Mouse (Mus musculus) lung, adult 18-20 months (tissue): Measurements from ENCODE around the gene Baiap2.

Experiments
- DNase-seq, 2 experiments: peaks; one replicate each; pipeline ENCODE4 v3.0.0; 2022; ENCODE audit warnings: mixed read lengths in 2 of 2

Baiap2 gene

GRCm38 (mm10) chr11:120046553-120047191, 104.1 kb downstream of the Baiap2 start, which contains the start of gene Aatk:
Gene Aatk (minus strand): TSS chr11:120047167.
- DNase-seq: no peak

DNA sequence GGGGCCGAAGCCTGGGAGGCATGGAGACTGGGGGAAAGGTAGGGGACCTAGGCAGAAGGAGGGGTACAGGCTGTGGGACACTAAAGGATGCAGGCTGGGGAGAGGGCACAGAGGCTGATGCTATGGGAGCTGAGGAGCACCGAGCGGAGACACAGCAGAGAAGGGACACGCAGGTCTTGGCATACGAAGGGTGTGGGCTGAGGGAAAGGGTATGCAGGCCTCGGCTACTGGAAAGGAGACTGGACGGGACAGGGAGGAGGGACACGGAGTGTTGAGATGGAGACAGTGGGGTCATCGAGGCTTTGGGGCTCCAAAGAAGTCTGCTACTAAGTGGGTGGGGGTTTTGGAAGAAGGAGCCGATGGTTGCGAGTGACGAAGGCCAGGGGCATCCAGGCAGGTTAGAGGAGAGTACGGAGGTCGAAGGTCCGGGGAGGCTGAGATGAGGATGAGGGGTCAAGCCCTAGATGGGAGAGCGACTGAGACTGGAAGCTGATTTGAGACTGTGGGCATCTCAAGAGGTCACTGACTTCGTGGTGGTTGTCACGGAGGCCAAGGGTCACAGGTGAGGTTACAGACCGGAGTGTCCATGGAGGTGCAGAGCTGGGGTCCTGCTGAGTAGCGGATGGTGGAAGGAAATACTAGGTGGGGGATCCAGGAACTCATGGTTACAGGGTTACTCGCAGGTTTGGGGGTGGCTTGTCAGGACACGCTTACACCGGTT, 105.1 kb downstream of the Baiap2 start:
- DNase-seq: no peak

GRCm38 (mm10) chr11:120048252-120048556, 105.6 kb downstream of the Baiap2 start:
- no peak for DNase-seq

DNA sequence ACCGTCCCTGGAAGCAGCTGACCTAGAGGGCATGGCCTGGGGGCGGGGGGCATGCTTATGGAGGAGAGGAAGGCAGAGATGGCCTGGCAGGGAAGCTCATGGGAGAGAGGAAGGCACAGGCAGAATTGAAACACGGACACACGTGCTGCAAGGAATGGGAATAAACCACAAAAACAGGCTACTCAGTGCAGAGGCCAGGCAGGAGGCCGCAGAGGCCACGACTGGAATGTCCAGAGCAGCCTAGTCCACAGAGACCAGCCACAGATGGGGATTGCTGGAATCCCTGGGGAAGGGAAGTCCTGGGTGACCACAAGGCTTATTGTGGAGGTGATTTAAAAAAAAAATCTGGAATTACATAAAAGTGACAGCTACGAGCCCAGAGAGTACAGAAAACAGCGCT, 106.5 kb downstream of the Baiap2 start:
- no peak for DNase-seq

- DNase-seq: no peak
Observed at GRCm38 (mm10) chr11:120051124-120051811, 108.7 kb downstream of the Baiap2 start.

GRCm38 (mm10) chr11:120052274-120052673, 109.7 kb downstream of the Baiap2 start:
- DNase-seq: no peak

DNA sequence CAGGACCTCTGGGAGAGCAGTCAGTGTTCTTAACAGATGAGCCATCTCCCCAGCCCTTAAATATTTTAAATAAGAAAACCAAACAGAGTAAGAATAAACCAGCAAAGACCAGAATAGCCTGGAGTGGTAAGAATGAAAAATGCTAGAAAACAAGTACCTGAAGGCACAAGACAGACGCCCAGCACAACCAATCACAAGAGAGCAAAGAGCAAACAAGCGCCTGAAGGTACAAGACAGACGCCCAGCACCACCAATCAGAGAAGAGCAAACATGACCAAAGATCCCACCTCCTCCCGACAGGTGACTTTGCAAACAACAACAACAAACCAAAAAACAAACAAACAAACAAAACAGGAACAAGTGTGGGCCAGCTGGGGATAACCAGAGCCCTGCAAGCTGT, 111.3 kb downstream of the Baiap2 start:
- DNase-seq: no peak

- no peak for DNase-seq
Observed at GRCm38 (mm10) chr11:120055953-120056732, 113.6 kb downstream of the Baiap2 start.
